Mouse (Mus musculus): ENCODE data around the gene Frmd4a.

Gene Frmd4a

GRCm38 (mm10) chr2:4017528-4018288, at the start of gene Frmd4a:
Gene Frmd4a, plus strand, starts transcription at chr2:4017717.
- Histone ChIP-seq H3K9me3 (ENCODE audit: low read length) (no peaks in the 10 kb centered on the region), H3K27me3 (ENCODE audit: insufficient read depth, low read length) (no peaks in the 10 kb centered on the region), H3K4me3 (replicated peaks; ENCODE audit: low read length) (no peak within 1 kb of the TSS), H3K4me1 (replicated peaks; ENCODE audit: low read depth, low read length) (0 out of 2 replicates have a peak, but pooled peaks cover 3% of the 10 kb centered on the region), H3K36me3 (ENCODE audit: insufficient read depth, low read length) (no peaks in the 10 kb centered on the region)
- TF ChIP-seq NANOG (IDR thresholded peaks at IDR 0.05; ENCODE audit: borderline replicate concordance, low read length) (no peak), CTCF (conservative IDR thresholded peaks at IDR 0.05; ENCODE audit: low read length) (no peak), POU5F1 (IDR thresholded peaks at IDR 0.05; ENCODE audit: borderline replicate concordance, low read length) (no peak)

- Histone ChIP-seq H3K4me1 (replicated peaks; ENCODE audit: low read depth, low read length) (no peaks in the 10 kb centered on the region), H3K27me3 (ENCODE audit: insufficient read depth, low read length) (no peaks in the 10 kb centered on the region), H3K36me3 (ENCODE audit: insufficient read depth, low read length) (no peaks in the 10 kb centered on the region), H3K4me3 (replicated peaks; ENCODE audit: low read length) (no peak overlapping the region), H3K9me3 (ENCODE audit: low read length) (peaks cover 9% of the 10 kb centered on the region)
- no peak for TF ChIP-seq NANOG (IDR thresholded peaks at IDR 0.05; ENCODE audit: borderline replicate concordance, low read length)
- no peak for TF ChIP-seq CTCF (conservative IDR thresholded peaks at IDR 0.05; ENCODE audit: low read length)
- no peak for TF ChIP-seq POU5F1 (IDR thresholded peaks at IDR 0.05; ENCODE audit: borderline replicate concordance, low read length)
Measured at GRCm38 (mm10) chr2:3988876-3989275, 28.6 kb upstream of the Frmd4a start.

GRCm38 (mm10) chr2:3990431-3990830, 27.1 kb upstream of the Frmd4a start:
- Histone ChIP-seq H3K27me3 (ENCODE audit: insufficient read depth, low read length) (no peaks in the 10 kb centered on the region), H3K4me3 (replicated peaks; ENCODE audit: low read length) (no peak overlapping the region), H3K9me3 (ENCODE audit: low read length) (peaks cover 12% of the 10 kb centered on the region), H3K36me3 (ENCODE audit: insufficient read depth, low read length) (no peaks in the 10 kb centered on the region), H3K4me1 (replicated peaks; ENCODE audit: low read depth, low read length) (no peaks in the 10 kb centered on the region)
- no peak for TF ChIP-seq POU5F1 (IDR thresholded peaks at IDR 0.05; ENCODE audit: borderline replicate concordance, low read length)
- TF ChIP-seq CTCF (conservative IDR thresholded peaks at IDR 0.05; ENCODE audit: low read length): no peak
- no peak for TF ChIP-seq NANOG (IDR thresholded peaks at IDR 0.05; ENCODE audit: borderline replicate concordance, low read length)

GRCm38 (mm10) chr2:4018431-4018876, 937 bp downstream of the Frmd4a start:
- Histone ChIP-seq H3K4me1 (replicated peaks; ENCODE audit: low read depth, low read length) (0 out of 2 replicates have a peak, but pooled peaks cover 3% of the 10 kb centered on the region), H3K9me3 (ENCODE audit: low read length) (no peaks in the 10 kb centered on the region), H3K36me3 (ENCODE audit: insufficient read depth, low read length) (no peaks in the 10 kb centered on the region), H3K27me3 (ENCODE audit: insufficient read depth, low read length) (no peaks in the 10 kb centered on the region), H3K4me3 (replicated peaks; ENCODE audit: low read length) (no peak overlapping the region)
- TF ChIP-seq CTCF (conservative IDR thresholded peaks at IDR 0.05; ENCODE audit: low read length): no peak

GRCm38 (mm10) chr2:4018909-4019308, 1.4 kb downstream of the Frmd4a start:
- Histone ChIP-seq H3K4me1 (replicated peaks; ENCODE audit: low read depth, low read length) (0 out of 2 replicates have a peak, but pooled peaks cover 3% of the 10 kb centered on the region), H3K27me3 (ENCODE audit: insufficient read depth, low read length) (no peaks in the 10 kb centered on the region), H3K36me3 (ENCODE audit: insufficient read depth, low read length) (no peaks in the 10 kb centered on the region), H3K4me3 (replicated peaks; ENCODE audit: low read length) (no peak overlapping the region), H3K9me3 (ENCODE audit: low read length) (no peaks in the 10 kb centered on the region)
- TF ChIP-seq NANOG (IDR thresholded peaks at IDR 0.05; ENCODE audit: borderline replicate concordance, low read length): no peak
- TF ChIP-seq CTCF (conservative IDR thresholded peaks at IDR 0.05; ENCODE audit: low read length): no peak
- no peak for TF ChIP-seq POU5F1 (IDR thresholded peaks at IDR 0.05; ENCODE audit: borderline replicate concordance, low read length)

GRCm38 (mm10) chr2:4024927-4025326, 7.4 kb downstream of the Frmd4a start:
- Histone ChIP-seq H3K4me3 (replicated peaks; ENCODE audit: low read length) (no peak overlapping the region), H3K9me3 (ENCODE audit: low read length) (no peaks in the 10 kb centered on the region), H3K4me1 (replicated peaks; ENCODE audit: low read depth, low read length) (no peaks in the 10 kb centered on the region), H3K36me3 (ENCODE audit: insufficient read depth, low read length) (no peaks in the 10 kb centered on the region), H3K27me3 (ENCODE audit: insufficient read depth, low read length) (no peaks in the 10 kb centered on the region)
- TF ChIP-seq POU5F1 (IDR thresholded peaks at IDR 0.05; ENCODE audit: borderline replicate concordance, low read length): no peak

GRCm38 (mm10) chr2:4029031-4029747, 11.7 kb downstream of the Frmd4a start:
- TF ChIP-seq NANOG (IDR thresholded peaks at IDR 0.05; ENCODE audit: borderline replicate concordance, low read length) (no peak), CTCF (conservative IDR thresholded peaks at IDR 0.05; ENCODE audit: low read length) (no peak), POU5F1 (IDR thresholded peaks at IDR 0.05; ENCODE audit: borderline replicate concordance, low read length) (no peak)
- Histone ChIP-seq H3K27me3 (ENCODE audit: insufficient read depth, low read length) (no peaks in the 10 kb centered on the region), H3K4me1 (replicated peaks; ENCODE audit: low read depth, low read length) (no peaks in the 10 kb centered on the region), H3K36me3 (ENCODE audit: insufficient read depth, low read length) (no peaks in the 10 kb centered on the region), H3K9me3 (ENCODE audit: low read length) (no peaks in the 10 kb centered on the region), H3K4me3 (replicated peaks; ENCODE audit: low read length) (no peak overlapping the region)

GRCm38 (mm10) chr2:4036153-4036589, 18.7 kb downstream of the Frmd4a start:
- Histone ChIP-seq H3K4me3 (replicated peaks; ENCODE audit: low read length) (no peak overlapping the region), H3K4me1 (replicated peaks; ENCODE audit: low read depth, low read length) (no peaks in the 10 kb centered on the region), H3K9me3 (ENCODE audit: low read length) (no peaks in the 10 kb centered on the region), H3K27me3 (ENCODE audit: insufficient read depth, low read length) (no peaks in the 10 kb centered on the region), H3K36me3 (ENCODE audit: insufficient read depth, low read length) (no peaks in the 10 kb centered on the region)
- TF ChIP-seq CTCF (conservative IDR thresholded peaks at IDR 0.05; ENCODE audit: low read length): no peak
- no peak for TF ChIP-seq POU5F1 (IDR thresholded peaks at IDR 0.05; ENCODE audit: borderline replicate concordance, low read length)
- no peak for TF ChIP-seq NANOG (IDR thresholded peaks at IDR 0.05; ENCODE audit: borderline replicate concordance, low read length)
